Mouse (Mus musculus) G1E (cell line): Measurements from ENCODE around the gene Fgd2. TPM values are rescaled to one million over a fixed set of nuclear protein-coding genes. Genes with fewer than 3 reads are reported as not detected.

ENCODE experiments used
- ATAC-seq: 2 replicates; pipeline ENCODE4 v1.8.0; 2016; ENCODE audit warnings: mild to moderate bottlenecking; ENCODE audit not compliant: insufficient number of reproducible peaks, poor library complexity, low FRiP score, severe bottlenecking; ENCODE audit errors: extremely low read depth
- DNase-seq: peaks from one replicate; pipeline ENCODE4 v3.0.0; 2012; ENCODE audit warnings: low spot score
- H3K27me3 ChIP-seq: 2 replicates; pipeline ENCODE4 v1.6.1; 2012; ENCODE audit warnings: mild to moderate bottlenecking, low read length, inconsistent platforms; ENCODE audit not compliant: insufficient read depth
- H3K36me3 ChIP-seq: replicated peaks from 2 replicates; pipeline ENCODE3; 2012; ENCODE audit warnings: mild to moderate bottlenecking, inconsistent platforms
- H3K4me1 ChIP-seq: 2 replicates; pipeline ENCODE4 v1.6.1; 2012; ENCODE audit warnings: low read depth, low read length, inconsistent platforms, mixed read lengths; ENCODE audit not compliant: insufficient read depth
- H3K4me3 ChIP-seq: 2 replicates; pipeline ENCODE4 v1.5.1; 2012; ENCODE audit warnings: low read depth, mild to moderate bottlenecking, inconsistent platforms, low read length, moderate library complexity, mixed read lengths
- H3K9me3 ChIP-seq: replicated peaks from 2 replicates; pipeline ENCODE4 v1.6.1; 2012; ENCODE audit warnings: inconsistent platforms
- CTCF ChIP-seq: IDR thresholded peaks from 2 replicates; pipeline ENCODE4 v1.5.1; 2012; ENCODE audit warnings: low read depth, low read length, inconsistent platforms, mixed read lengths
- GATA1 ChIP-seq: IDR thresholded peaks from 2 replicates; pipeline ENCODE4 v1.6.1; 2012; ENCODE audit warnings: borderline replicate concordance, low read length, inconsistent platforms, mixed read lengths
- GATA2 ChIP-seq: IDR thresholded peaks from 2 replicates; pipeline ENCODE4 v1.6.1; 2012; ENCODE audit warnings: low read depth, low read length, inconsistent platforms, borderline replicate concordance
- POLR2AphosphoS5 ChIP-seq: IDR thresholded peaks from 2 replicates; pipeline ENCODE4 v1.6.1; 2012; ENCODE audit warnings: low read depth, low read length, inconsistent platforms; ENCODE audit not compliant: insufficient replicate concordance
- TAL1 ChIP-seq: conservative IDR thresholded peaks from 2 replicates; pipeline ENCODE4 v1.6.1; 2012; ENCODE audit warnings: low read depth, low read length, inconsistent platforms, mixed read lengths
- polyA plus RNA-seq: library from polyadenylated mRNA; stranded (reverse); fragments of >175 nt; gene quantifications from 2 replicates; pipeline ENCODE4 v1.2.3, GENCODE M21; 2012
- total RNA-seq, 2 experiments: library from RNA; stranded (forward) in 1 of 2; stranded (reverse) in 1 of 2; fragments of 200-1000 nt in 1 of 2; fragments of >200 nt in 1 of 2; fragmentation: Nextera tagmentation in 1 of 2; gene quantifications; 2 replicates each; pipeline ENCODE4 v1.2.3; 2014 to 2017

Fgd2 gene
- total and polyA plus RNA-seq, 3 experiments: 0.22 to 0.60 TPM; not detected in 1

GRCm38 (mm10) chr17:29325831-29326230 is 34.9 kb upstream of the Fgd2 start:
- Histone ChIP-seq H3K4me3 (no peak overlapping the region), H3K36me3 (peaks cover 61% of the 10 kb centered on the region), H3K27me3 (peaks cover 14% of the 10 kb centered on the region; the same call in 1 of the 2 replicates), H3K4me1 (peaks cover 38% of the 10 kb centered on the region), H3K9me3 (peaks cover 2% of the 10 kb centered on the region; the same call in 1 of the 2 replicates)
- ATAC-seq (no peak), DNase-seq (no peak)
- no peak for TF ChIP-seq POLR2AphosphoS5
- no peak for TF ChIP-seq CTCF
- no peak for TF ChIP-seq GATA1
- no peak for TF ChIP-seq TAL1
- TF ChIP-seq GATA2: no peak

- no peak for ATAC-seq
- H3K4me1 ChIP-seq: peaks cover 35% of the 10 kb centered on the region
- TF ChIP-seq CTCF (no peak), TAL1 (no peak), GATA1 (no peak), POLR2AphosphoS5 (no peak), GATA2 (no peak)
Observed at GRCm38 (mm10) chr17:29326531-29327529, 33.9 kb upstream of the Fgd2 start.

DNA sequence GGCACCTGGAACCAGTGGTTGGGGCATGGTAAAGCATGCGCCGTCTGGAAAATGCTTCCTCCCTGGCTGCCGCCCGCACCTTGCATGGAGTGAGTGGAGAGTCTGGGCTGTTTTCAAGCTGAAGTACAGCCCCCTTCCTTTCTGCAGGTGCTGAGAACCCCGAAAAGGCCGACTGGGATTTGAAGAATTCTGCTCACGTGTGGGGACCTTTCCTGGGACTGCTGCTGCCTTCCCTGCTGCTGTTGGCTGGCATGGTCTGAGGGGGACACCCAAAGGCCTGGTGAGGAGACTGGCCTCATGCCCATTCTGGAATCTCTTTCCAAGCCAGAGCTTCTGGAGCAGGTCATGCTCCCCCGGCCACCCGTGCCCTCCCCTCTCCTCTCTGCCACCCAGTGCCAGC is 33.0 kb upstream of the Fgd2 start:
- Histone ChIP-seq H3K9me3 (no peaks in the 10 kb centered on the region), H3K36me3 (peaks cover 71% of the 10 kb centered on the region), H3K4me1 (peaks cover 35% of the 10 kb centered on the region), H3K27me3 (no peaks in the 10 kb centered on the region; the same call in 1 of the 2 replicates), H3K4me3 (no peak overlapping the region)
- DNase-seq: no peak
- TF ChIP-seq TAL1 (no peak), POLR2AphosphoS5 (no peak), GATA2 (no peak), CTCF (no peak), GATA1 (no peak)
- no peak for ATAC-seq

More at GRCm38 (mm10) chr17:29326531-29327529, 33.9 kb upstream of the Fgd2 start:
- DNase-seq: no peak
- H3K36me3 ChIP-seq: peaks cover 71% of the 10 kb centered on the region
- H3K9me3 ChIP-seq: peaks cover 2% of the 10 kb centered on the region; the same call in 1 of the 2 replicates
- H3K4me3 ChIP-seq: no peak overlapping the region
- peaks cover 5% of the 10 kb centered on the region; the same call in 1 of the 2 replicates for H3K27me3 ChIP-seq

DNA sequence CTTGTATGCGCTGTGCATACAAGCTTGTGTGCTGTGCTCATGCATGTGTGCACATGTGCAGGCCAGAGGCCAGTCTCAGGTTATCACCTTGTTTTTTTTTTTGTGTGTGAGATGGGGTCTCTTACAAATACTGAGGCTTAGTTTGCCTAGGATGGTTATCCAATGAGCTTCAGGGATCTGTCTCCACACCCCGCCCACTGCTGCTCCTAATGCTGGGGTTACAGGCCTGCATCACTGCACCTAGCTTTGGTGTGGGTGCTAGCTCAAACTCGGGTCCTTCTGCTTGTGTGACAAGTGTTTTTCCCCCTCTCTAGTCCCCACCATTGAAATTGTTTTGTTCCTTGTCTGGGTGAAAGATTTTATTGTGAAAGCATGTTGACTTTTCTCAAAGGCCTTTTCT is 30.5 kb upstream of the Fgd2 start:
- Histone ChIP-seq H3K36me3 (peaks cover 92% of the 10 kb centered on the region), H3K4me1 (peaks cover 28% of the 10 kb centered on the region)

DNA sequence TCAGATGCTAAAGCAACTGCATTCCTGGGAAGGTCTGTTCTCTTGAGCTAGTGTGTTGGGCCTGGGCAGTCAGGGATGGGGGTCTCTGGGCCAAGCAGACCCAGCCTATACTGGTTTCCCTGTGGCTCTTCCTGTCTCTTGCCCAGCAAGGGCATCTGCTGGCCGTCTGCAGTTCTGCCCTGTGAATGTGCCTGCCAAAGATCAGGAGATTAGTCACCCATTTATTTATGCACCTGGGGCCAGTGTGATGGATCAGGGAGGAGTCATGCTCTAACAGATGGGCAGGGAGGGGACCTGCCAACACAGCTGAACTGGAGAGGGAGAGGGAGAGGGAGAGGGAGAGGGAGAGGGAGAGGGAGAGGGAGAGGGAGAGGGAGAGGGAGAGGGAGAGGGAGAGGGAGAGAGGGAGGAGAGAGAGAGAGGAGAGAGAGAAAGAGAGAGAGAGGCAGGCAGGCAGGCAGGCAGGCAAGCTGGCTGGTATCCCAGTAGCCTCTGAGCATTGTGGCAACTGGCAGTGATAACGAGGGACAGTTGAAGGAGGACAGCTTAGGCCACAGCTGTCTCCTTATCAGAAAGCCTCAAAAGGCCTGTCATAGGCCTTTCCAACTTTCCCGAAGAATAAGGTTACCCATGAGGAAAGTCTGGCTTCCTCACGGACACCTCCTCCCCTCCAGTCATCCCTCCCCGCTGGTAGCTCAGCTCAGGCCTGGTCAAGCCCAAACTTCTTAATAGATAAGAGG is 29.9 kb upstream of the Fgd2 start:
- Histone ChIP-seq H3K36me3 (peaks cover 95% of the 10 kb centered on the region), H3K4me1 (peaks cover 28% of the 10 kb centered on the region), H3K27me3 (no peaks in the 10 kb centered on the region; the same call in 1 of the 2 replicates), H3K9me3 (no peaks in the 10 kb centered on the region), H3K4me3 (no peak overlapping the region)
- ATAC-seq: no peak
- no peak for DNase-seq
- no peak for TF ChIP-seq TAL1
- no peak for TF ChIP-seq POLR2AphosphoS5
- TF ChIP-seq GATA1: no peak
- no peak for TF ChIP-seq CTCF
- no peak for TF ChIP-seq GATA2

More for the DNA sequence above, 30.5 kb upstream of the Fgd2 start:
- Histone ChIP-seq H3K9me3 (no peaks in the 10 kb centered on the region), H3K27me3 (no peaks in the 10 kb centered on the region; the same call in 1 of the 2 replicates), H3K4me3 (no peak overlapping the region)
- no peak for TF ChIP-seq CTCF
- no peak for TF ChIP-seq TAL1
- no peak for TF ChIP-seq POLR2AphosphoS5
- no peak for TF ChIP-seq GATA2
- no peak for TF ChIP-seq GATA1
- no peak for ATAC-seq
- DNase-seq: no peak

GRCm38 (mm10) chr17:29332186-29332685 is 28.5 kb upstream of the Fgd2 start:
- peaks cover 22% of the 10 kb centered on the region for H3K4me1 ChIP-seq
- ATAC-seq (no peak), DNase-seq (no peak)
- H3K9me3 ChIP-seq: no peaks in the 10 kb centered on the region
- no peaks in the 10 kb centered on the region; the same call in 1 of the 2 replicates for H3K27me3 ChIP-seq
- peaks cover 95% of the 10 kb centered on the region for H3K36me3 ChIP-seq
- no peak overlapping the region for H3K4me3 ChIP-seq
- TF ChIP-seq POLR2AphosphoS5 (no peak), GATA1 (no peak), GATA2 (no peak), CTCF (no peak), TAL1 (no peak)
